Comparison of ENCODE assay signal across 8 mouse cellular contexts in the genomic region with DNA sequence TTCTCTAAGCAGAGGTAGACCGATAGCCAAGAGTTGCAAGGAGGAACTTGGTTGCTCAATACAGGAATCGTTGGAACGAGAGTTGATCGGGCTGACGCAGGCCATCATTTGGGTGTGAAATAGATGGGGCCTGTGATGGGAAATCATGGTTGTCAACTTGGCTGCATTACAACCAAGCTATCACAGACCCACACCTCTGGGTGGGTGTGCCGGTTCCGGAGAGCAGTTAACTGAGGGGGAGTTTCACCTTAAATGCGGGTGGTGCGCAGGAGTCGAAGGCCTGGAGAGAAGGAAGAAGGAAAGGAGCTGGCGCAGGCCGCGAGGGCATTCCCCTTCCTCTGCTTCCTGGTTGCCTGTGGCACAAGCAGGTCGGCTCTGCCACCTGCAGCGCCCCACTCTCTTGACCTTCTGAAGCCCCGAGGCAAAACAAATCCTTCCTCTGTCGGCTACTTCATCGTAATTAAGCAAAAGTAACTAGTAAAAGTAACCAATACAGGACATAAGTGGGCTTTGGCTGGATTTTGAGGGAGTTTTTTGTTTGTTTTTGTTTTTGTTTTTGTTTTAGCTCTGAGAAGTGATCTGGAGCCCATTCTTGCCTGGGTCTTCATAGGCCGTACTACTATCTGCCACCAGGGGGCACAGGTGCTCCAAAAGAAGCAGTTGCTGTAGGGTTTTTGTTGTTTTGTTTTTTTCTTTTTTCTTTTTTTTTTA. TPM values are rescaled to one million over a fixed set of nuclear protein-coding genes. Genes with fewer than 3 reads are reported as not detected.
DNase-seq lines count a peak whose midpoint lies in the region; ATAC-seq and TF ChIP-seq lines count a peak whose summit lies in the region.

No protein-coding gene starts in this region.

- peak overlapping the region; percentile 40 for H3K4me2 ChIP-seq in neural tube, embryonic 13.5 days

- H3K4me1 ChIP-seq in erythroblast, embryonic 14.5 days (ENCODE audit: control insufficient read depth): peaks cover 7% of the 10 kb centered on the region
- peaks cover 8% of the 10 kb centered on the region; the same call in 1 of the 2 replicates for H3K4me1 ChIP-seq in neural tube, embryonic 13.5 days (replicated peaks)
- H3K4me1 ChIP-seq in thymus, adult 2 months (replicated peaks; ENCODE audit: control insufficient read depth, insufficient read depth, low read length): peaks cover 4% of the 10 kb centered on the region

- no peak overlapping the region for H3K27ac ChIP-seq in neural tube, embryonic 13.5 days (replicated peaks)
- H3K27ac ChIP-seq in thymus, adult 2 months (ENCODE audit: control insufficient read depth, insufficient read depth, low read length): peak overlapping the region; percentile 24; the same call in 1 of the 2 replicates

- no peak for ATAC-seq in neural tube, embryonic 13.5 days (ENCODE audit: low read depth)

- peak; percentile 75; the same call in 1 of the 2 replicates for TF ChIP-seq CTCF in brain, embryonic 14.5 days (IDR thresholded peaks at IDR 0.05; ENCODE audit: borderline replicate concordance, extremely low read depth, insufficient read depth, insufficient read length)
- TF ChIP-seq CTCF in thymus, adult 2 months (IDR thresholded peaks at IDR 0.05; ENCODE audit: borderline replicate concordance, control insufficient read depth, extremely low read depth, insufficient read depth, low read length, poor library complexity): no peak

- H3K27me3 ChIP-seq in erythroblast, embryonic 14.5 days (ENCODE audit: control insufficient read depth): no peaks in the 10 kb centered on the region
- H3K27me3 ChIP-seq in neural tube, embryonic 13.5 days: no peaks in the 10 kb centered on the region
- no peaks in the 10 kb centered on the region for H3K27me3 ChIP-seq in thymus, adult 2 months (ENCODE audit: control insufficient read depth, insufficient read depth, low read length)

- intact Hi-C loops in heart, postnatal 10 days (cut with DNase I): loop anchor here (1.0 to 5.0 kb wide), 2 partner anchors 66 to 140 kb away; a partner anchor contains a TSS

- peak overlapping the region; percentile 30 for H3K4me3 ChIP-seq in erythroblast, embryonic 14.5 days (replicated peaks)
- peak overlapping the region; percentile 17; the same call in 1 of the 2 replicates for H3K4me3 ChIP-seq in neural tube, embryonic 13.5 days
- H3K4me3 ChIP-seq in thymus, adult 2 months (ENCODE audit: control insufficient read depth, insufficient read depth, low read length): peak overlapping the region; percentile 20

- H3K9me3 ChIP-seq in erythroblast, embryonic 14.5 days (ENCODE audit: control insufficient read depth, low read length): no peaks in the 10 kb centered on the region
- H3K9me3 ChIP-seq in neural tube, embryonic 13.5 days: no peaks in the 10 kb centered on the region

- H3K36me3 ChIP-seq in erythroblast, embryonic 14.5 days (ENCODE audit: control insufficient read depth): no peaks in the 10 kb centered on the region
- H3K36me3 ChIP-seq in neural tube, embryonic 13.5 days: no peaks in the 10 kb centered on the region
- H3K36me3 ChIP-seq in thymus, adult 2 months (ENCODE audit: control insufficient read depth, insufficient read depth, low read length): no peaks in the 10 kb centered on the region

- WGBS in neural tube, embryonic 13.5 days: 43% methylated on average over 19 of the region's 19 CpGs
- WGBS in thymus, adult 2 months: 31% methylated on average over 19 of the region's 19 CpGs

- TF ChIP-seq POLR2A in brain, embryonic 14.5 days (IDR thresholded peaks at IDR 0.05; ENCODE audit: borderline replicate concordance, extremely low read depth, insufficient read depth, insufficient read length, poor library complexity, severe bottlenecking): no peak
- no peak for TF ChIP-seq POLR2A in thymus, adult 2 months (IDR thresholded peaks at IDR 0.05; ENCODE audit: control insufficient read depth, extremely low read depth, insufficient read depth, low read length, poor library complexity)

- H3K9ac ChIP-seq in neural tube, embryonic 13.5 days: peak overlapping the region; percentile 34; the same call in 1 of the 2 replicates

- peak; percentile 68 for DNase-seq in ES-CJ7 (ENCODE audit: low read depth, low spot score)
- DNase-seq in brain, embryonic 14.5 days (ENCODE audit: low read depth): peak; percentile 81
- DNase-seq in heart, postnatal 10 days: peak; percentile 79 to 89
- peak; percentile 79 to 93 for DNase-seq in kidney, postnatal 25 days
- DNase-seq in lung, adult 18-20 months: peak; percentile 66 to 74
- peak; percentile 87 for DNase-seq in thymus, adult 2 months

RNA-seq across cellular contexts. Expression of a gene that starts 31.7 kb away (rescaled TPM):
- polyA plus RNA-seq in brain, embryonic 14.5 days (2012; rRNA removed): 0.38 and 0.51 TPM in 2 replicates
- not detected in 2 replicates for polyA plus RNA-seq in erythroblast, embryonic 14.5 days (2012)
- 1 to 10 TPM; 1.2 to 2.6 TPM for total RNA-seq in heart, postnatal 10 days (2021)
- polyA plus RNA-seq in neural tube, embryonic 13.5 days (2015; fragmentation: Nextera tagmentation; extraction: Ambion mirVana): 0.54 and 0.81 TPM in 2 replicates
- polyA plus RNA-seq in thymus, adult 2 months (2012; rRNA removed): 7.5 and 8.0 TPM in 2 replicates
